Mouse (Mus musculus) heart, postnatal 0 days (tissue): ENCODE results near the gene Habp4. TPM values are rescaled to one million over a fixed set of nuclear protein-coding genes. Genes with fewer than 3 reads are reported as not detected.

ENCODE experiments used
- ATAC-seq: fragments of 200-750 bp; cut with Nextera tagmentation; 2 replicates; pipeline ENCODE4 v1.8.0; 2017; ENCODE audit warnings: low read depth, moderate number of reproducible peaks, moderate library complexity; ENCODE audit not compliant: insufficient read depth
- DNase-seq: peaks from one replicate; pipeline ENCODE4 v3.0.0-alpha.2; 2016; ENCODE audit warnings: low spot score
- H3K27ac ChIP-seq: fragments of 300-500 bp; sonication (generic); 2 replicates; pipeline ENCODE4 v1.5.1; 2014; ENCODE audit warnings: low read depth, mild to moderate bottlenecking
- H3K27me3 ChIP-seq: fragments of 300-500 bp; sonication (generic); 2 replicates; pipeline ENCODE4 v1.6.1; 2014; ENCODE audit warnings: low read length, mixed read lengths; ENCODE audit not compliant: control insufficient read depth, insufficient read depth
- H3K36me3 ChIP-seq: fragments of 300-500 bp; sonication (generic); replicated peaks from 2 replicates; pipeline ENCODE4 v1.6.1; 2014; ENCODE audit warnings: low read length, mixed read lengths; ENCODE audit not compliant: control insufficient read depth, insufficient read depth
- H3K4me1 ChIP-seq: fragments of 300-500 bp; sonication (generic); 2 replicates; pipeline ENCODE4 v1.6.1; 2014; ENCODE audit warnings: antibody characterized with exemption; ENCODE audit not compliant: control insufficient read depth, insufficient read depth
- H3K4me2 ChIP-seq: fragments of 300-500 bp; sonication (generic); 2 replicates; pipeline ENCODE4 v1.6.1; 2014; ENCODE audit warnings: low read depth, mild to moderate bottlenecking, low read length, moderate library complexity
- H3K4me3 ChIP-seq: fragments of 300-500 bp; sonication (generic); 2 replicates; pipeline ENCODE4 v1.5.1; 2014; ENCODE audit warnings: low read depth, low read length
- H3K9ac ChIP-seq: fragments of 300-500 bp; sonication (generic); replicated peaks from 2 replicates; pipeline ENCODE4 v1.6.1; 2014; ENCODE audit warnings: low read depth, low read length, mixed read lengths
- H3K9me3 ChIP-seq: fragments of 300-500 bp; sonication (generic); replicated peaks from 2 replicates; pipeline ENCODE4 v1.6.1; 2016; ENCODE audit warnings: low read length; ENCODE audit not compliant: control insufficient read depth
- CTCF ChIP-seq: IDR thresholded peaks from 2 replicates; pipeline ENCODE4 v1.5.1; 2016; ENCODE audit warnings: antibody characterized with exemption, control low read depth, low read depth
- EP300 ChIP-seq: IDR thresholded peaks from 2 replicates; pipeline ENCODE4 v1.6.1; 2016; ENCODE audit warnings: antibody characterized with exemption, low read depth
- WGBS: fragments of 180-500 bp; shearing (Covaris S2); extraction: QIAGEN DNeasy Blood & Tissue Kit; methylation state at CpG from one replicate; pipeline ENCODE4 v1.1.7; 2014; 5-methylcytosine and 5-hydroxymethylcytosine counted together
- polyA plus RNA-seq: library from polyadenylated mRNA; unstranded; fragments of >200 nt; fragmentation: Nextera tagmentation; extraction: Ambion mirVana; gene quantifications from 2 replicates; pipeline ENCODE4 v1.2.1, GENCODE M21; 2015
- total RNA-seq: library from RNA; depleted of rRNA; stranded (reverse); fragments of >200 nt; gene quantifications from 2 replicates; pipeline ENCODE4 v1.2.3, GENCODE M21; 2014; ENCODE audit warnings: low replicate concordance

The Habp4 gene
- total and polyA plus RNA-seq, 2 experiments from 2014 or later = 39.7 to 44.0 TPM

DNA sequence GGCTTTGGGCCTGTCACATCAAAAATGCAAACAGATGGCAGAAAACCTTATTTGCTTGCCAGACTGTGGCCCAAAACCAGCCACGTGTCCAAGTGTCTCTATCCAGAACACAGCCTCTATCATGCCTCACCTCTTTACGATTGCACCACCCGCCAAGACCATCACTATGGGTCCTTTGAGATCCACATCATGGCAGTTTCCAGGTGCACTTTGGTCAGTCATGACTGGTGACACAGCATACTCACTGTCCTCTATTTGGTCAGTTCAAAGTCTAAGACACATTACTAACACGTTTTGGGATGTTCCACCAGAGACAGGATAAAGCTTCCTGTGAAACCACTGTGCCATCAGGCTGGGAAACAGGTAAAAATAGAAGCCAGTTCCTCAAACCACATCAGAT, 22.0 kb downstream of the Habp4 start:
- H3K36me3 ChIP-seq = peaks cover 54% of the 10 kb centered on the region
- no peak for ATAC-seq

DNA sequence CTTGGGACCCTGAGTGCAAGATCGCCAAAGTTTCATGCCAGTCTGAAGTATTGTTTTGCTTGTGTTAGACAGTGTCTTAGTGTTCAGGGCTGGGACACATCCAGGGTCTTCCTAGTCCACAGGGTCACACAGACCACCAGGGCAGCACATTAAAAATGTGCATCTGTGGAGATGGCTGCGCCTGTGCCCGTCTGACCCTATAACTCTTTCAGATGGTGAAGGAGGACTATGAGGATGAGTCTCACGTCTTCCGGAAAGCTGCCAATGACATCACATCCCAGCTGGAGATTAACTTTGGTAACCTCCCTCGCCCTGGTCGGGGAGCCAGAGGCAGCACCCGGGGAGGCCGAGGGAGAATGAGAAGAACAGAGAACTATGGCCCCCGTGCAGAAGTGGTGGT, 22.7 kb downstream of the Habp4 start:
- Histone ChIP-seq H3K4me3 (no peak overlapping the region), H3K9ac (no peak overlapping the region), H3K4me1 (peaks cover 13% of the 10 kb centered on the region), H3K27ac (no peak overlapping the region), H3K27me3 (no peaks in the 10 kb centered on the region), H3K4me2 (no peak overlapping the region), H3K9me3 (no peaks in the 10 kb centered on the region), H3K36me3 (peaks cover 48% of the 10 kb centered on the region)
- TF ChIP-seq CTCF = no peak
- TF ChIP-seq EP300 = no peak
- DNase-seq (no peak), ATAC-seq (no peak)
- 61% methylated on average over 10 of the region's 10 CpGs for WGBS

More for the DNA sequence above, 22.0 kb downstream of the Habp4 start:
- no peaks in the 10 kb centered on the region for H3K9me3 ChIP-seq
- WGBS = 78% methylated on average over 4 of the region's 4 CpGs
- no peaks in the 10 kb centered on the region for H3K27me3 ChIP-seq
- TF ChIP-seq CTCF (no peak), EP300 (no peak)
- H3K4me2 ChIP-seq = no peak overlapping the region
- no peak for DNase-seq
- H3K4me3 ChIP-seq = no peak overlapping the region
- H3K9ac ChIP-seq = no peak overlapping the region
- peaks cover 7% of the 10 kb centered on the region for H3K4me1 ChIP-seq
- no peak overlapping the region for H3K27ac ChIP-seq

DNA sequence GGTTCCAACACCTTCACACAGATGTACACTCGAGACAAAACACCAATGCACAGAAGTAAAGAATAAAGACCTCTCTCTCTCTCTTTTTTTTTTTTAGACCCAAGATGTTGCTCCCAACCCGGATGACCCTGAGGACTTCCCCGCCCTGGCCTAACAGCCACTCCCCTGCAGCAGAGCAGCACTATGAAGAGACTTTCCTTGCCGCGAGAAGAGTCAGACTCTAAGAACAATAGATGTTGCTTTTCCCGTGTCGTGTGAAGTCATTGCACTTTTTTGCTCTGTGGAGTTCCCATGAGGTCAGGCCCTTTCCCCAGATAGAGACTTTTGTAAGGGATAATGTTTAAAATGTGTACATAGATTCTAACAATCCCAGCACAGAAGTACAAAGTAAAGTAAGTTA, 23.6 kb downstream of the Habp4 start:
- no peaks in the 10 kb centered on the region for H3K9me3 ChIP-seq
- no peak for ATAC-seq
- peaks cover 13% of the 10 kb centered on the region for H3K4me1 ChIP-seq
- no peak overlapping the region for H3K4me2 ChIP-seq
- no peaks in the 10 kb centered on the region for H3K27me3 ChIP-seq
- no peak for DNase-seq
- H3K4me3 ChIP-seq = no peak overlapping the region
- TF ChIP-seq CTCF (no peak), EP300 (no peak)
- no peak overlapping the region for H3K9ac ChIP-seq
- H3K36me3 ChIP-seq = peaks cover 48% of the 10 kb centered on the region
- no peak overlapping the region for H3K27ac ChIP-seq
- whole genome bisulfite sequencing = 69% methylated on average over 7 of the region's 7 CpGs

DNA sequence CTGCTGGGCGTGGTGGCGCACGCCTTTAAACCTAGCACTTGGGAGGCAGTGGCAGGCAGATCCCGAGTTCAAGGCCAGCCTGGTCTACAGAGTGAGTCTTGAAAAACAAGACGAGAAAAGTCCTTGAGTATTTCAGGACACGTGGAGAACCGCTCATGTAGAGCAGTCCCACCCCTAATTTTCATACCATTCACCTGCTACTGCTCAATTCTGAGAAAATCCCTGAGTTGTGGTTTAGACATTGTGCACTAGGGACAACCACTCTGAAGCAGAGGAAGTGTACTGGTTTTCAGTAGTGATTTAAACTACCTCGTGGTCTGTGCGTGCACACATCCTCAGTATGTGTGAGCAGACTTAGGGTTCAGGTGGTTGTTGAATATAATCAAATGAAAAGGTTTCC, 24.0 kb downstream of the Habp4 start:
- DNase-seq (no peak), ATAC-seq (no peak)
- no peak overlapping the region for H3K27ac ChIP-seq
- TF ChIP-seq CTCF (no peak), EP300 (no peak)
- H3K4me3 ChIP-seq = no peak overlapping the region
- no peaks in the 10 kb centered on the region for H3K27me3 ChIP-seq
- no peaks in the 10 kb centered on the region for H3K9me3 ChIP-seq
- H3K4me1 ChIP-seq = peaks cover 13% of the 10 kb centered on the region
- H3K9ac ChIP-seq = no peak overlapping the region
- H3K36me3 ChIP-seq = peaks cover 48% of the 10 kb centered on the region
- no peak overlapping the region for H3K4me2 ChIP-seq
- WGBS = 91% methylated on average over 9 of the region's 9 CpGs

DNA sequence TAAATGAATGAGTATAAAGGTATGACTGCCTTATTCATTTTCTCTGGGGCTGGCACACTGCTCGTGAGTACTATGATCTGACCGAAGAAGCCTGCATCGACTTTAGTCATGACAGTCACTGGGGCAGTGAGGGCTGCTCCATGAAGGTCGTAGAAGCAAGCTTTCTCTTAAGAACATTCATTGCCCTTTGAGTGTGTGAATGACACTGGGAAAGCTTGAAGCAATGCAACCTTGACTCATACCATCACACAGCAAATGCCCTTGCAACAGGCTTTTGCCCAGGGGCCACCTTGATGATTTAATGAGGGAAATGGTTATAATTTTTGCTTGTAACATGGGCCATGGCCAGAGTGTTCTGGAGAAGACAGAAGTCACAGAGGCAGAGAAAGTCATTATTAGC, 24.9 kb downstream of the Habp4 start:
- H3K27me3 ChIP-seq = no peaks in the 10 kb centered on the region
- ATAC-seq (no peak), DNase-seq (no peak)
- H3K4me3 ChIP-seq = no peak overlapping the region
- no peak overlapping the region for H3K9ac ChIP-seq
- H3K27ac ChIP-seq = peak overlapping the region; percentile 53; the same call in 1 of the 2 replicates
- TF ChIP-seq EP300 = no peak
- no peak for TF ChIP-seq CTCF
- WGBS = 82% methylated on average over 4 of the region's 4 CpGs
- peaks cover 45% of the 10 kb centered on the region for H3K36me3 ChIP-seq
- H3K4me1 ChIP-seq = peaks cover 13% of the 10 kb centered on the region
- no peak overlapping the region for H3K4me2 ChIP-seq
- no peaks in the 10 kb centered on the region for H3K9me3 ChIP-seq

GRCm38 (mm10) chr13:64187065-64187464, 25.4 kb downstream of the Habp4 start:
- peak; percentile 81 for ATAC-seq
- H3K27ac ChIP-seq = peak overlapping the region; percentile 53
- peaks cover 40% of the 10 kb centered on the region for H3K36me3 ChIP-seq

More at GRCm38 (mm10) chr13:64187065-64187464, 25.4 kb downstream of the Habp4 start:
- Histone ChIP-seq H3K9me3 (no peaks in the 10 kb centered on the region), H3K4me1 (peaks cover 13% of the 10 kb centered on the region), H3K4me2 (no peak overlapping the region), H3K9ac (no peak overlapping the region), H3K4me3 (no peak overlapping the region), H3K27me3 (no peaks in the 10 kb centered on the region)
- no peak for TF ChIP-seq CTCF
- DNase-seq = peak; percentile 73
